7 mouse cellular contexts compared by ENCODE assay signal in the genomic region with DNA sequence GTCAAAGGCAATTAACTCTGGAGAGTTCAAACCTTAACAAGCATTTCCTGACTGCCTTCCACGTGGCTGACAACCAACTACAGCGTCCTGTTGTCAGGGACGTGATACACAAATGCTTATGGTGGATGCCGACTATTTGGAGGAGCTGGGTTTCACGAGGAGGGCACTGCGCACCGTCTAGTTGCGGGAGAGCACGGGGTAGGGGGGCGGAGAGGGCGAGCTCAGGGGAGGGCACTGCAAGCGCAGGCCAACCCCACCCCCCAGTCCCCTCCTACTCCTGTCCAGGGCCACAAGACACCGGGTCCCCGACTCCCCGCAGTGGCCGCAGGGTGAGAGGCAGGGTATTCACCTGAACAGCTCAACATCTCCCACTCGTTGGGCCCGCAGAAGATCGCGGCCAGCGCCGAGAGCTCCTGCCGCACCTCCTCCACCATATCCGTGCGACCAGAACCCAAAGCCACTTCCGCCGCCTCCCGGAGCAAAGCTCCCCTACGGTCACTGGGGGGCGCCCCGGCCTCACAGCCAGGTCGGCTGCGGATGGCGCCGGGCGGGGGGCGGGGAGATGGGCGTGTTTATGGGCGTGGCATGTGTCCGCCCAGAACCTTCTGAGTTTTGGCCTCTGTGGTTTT. TPM values are rescaled to one million over a fixed set of nuclear protein-coding genes. Genes with fewer than 3 reads are reported as not detected.
DNase-seq lines count a peak whose midpoint lies in the region; ATAC-seq lines count a peak whose summit lies in the region.

A gene (minus strand): TSS at position 453 of the 629 bp plus-strand sequence.

- under 1% methylated on average over 40 of the region's 40 CpGs for WGBS in limb, embryonic 10.5 days
- under 1% methylated on average over 40 of the region's 40 CpGs for WGBS in midbrain, embryonic 13.5 days

- H3K27me3 ChIP-seq in limb, embryonic 10.5 days (ENCODE audit: low read depth, poor library complexity, severe bottlenecking): no peaks in the 10 kb centered on the region
- H3K27me3 ChIP-seq in midbrain, embryonic 13.5 days: no peaks in the 10 kb centered on the region

- peaks cover 4% of the 10 kb centered on the region; the same call in 1 of the 2 replicates for H3K36me3 ChIP-seq in limb, embryonic 10.5 days
- no peaks in the 10 kb centered on the region for H3K36me3 ChIP-seq in midbrain, embryonic 13.5 days

- peaks cover 9% of the 10 kb centered on the region; the same call in 1 of the 2 replicates for H3K4me1 ChIP-seq in limb, embryonic 10.5 days
- H3K4me1 ChIP-seq in midbrain, embryonic 13.5 days (replicated peaks): 0 out of 2 replicates have a peak, but pooled peaks cover 4% of the 10 kb centered on the region

- H3K27ac ChIP-seq in limb, embryonic 10.5 days: peak within 1 kb of the TSS; percentile 92
- H3K27ac ChIP-seq in midbrain, embryonic 13.5 days: 0 out of 2 replicates have a peak within 1 kb of the TSS, but pooled peaks have one; percentile 16

- H3K4me2 ChIP-seq in midbrain, embryonic 13.5 days (replicated peaks): peak within 1 kb of the TSS; percentile 70

- peak within 1 kb of the TSS; percentile 69 for H3K9ac ChIP-seq in midbrain, embryonic 13.5 days (replicated peaks)

- peak; percentile 98 for ATAC-seq in granulocyte monocyte progenitor cell, adult 5-6 weeks (replicated peaks; ENCODE audit: poor library complexity, severe bottlenecking)
- peak; percentile 95 for ATAC-seq in midbrain, embryonic 13.5 days

- H3K4me3 ChIP-seq in limb, embryonic 10.5 days: peak within 1 kb of the TSS; percentile 72
- H3K4me3 ChIP-seq in midbrain, embryonic 13.5 days (replicated peaks): peak within 1 kb of the TSS; percentile 56

- no peaks in the 10 kb centered on the region for H3K9me3 ChIP-seq in limb, embryonic 10.5 days (replicated peaks)
- H3K9me3 ChIP-seq in midbrain, embryonic 13.5 days: peaks cover under 1% of the 10 kb centered on the region; the same call in 1 of the 2 replicates

- peak; percentile 89 for DNase-seq in adrenal gland, adult 8-10 months
- DNase-seq in embryo, embryonic 9.5 days (ENCODE audit: extremely low spot score): peak; percentile 94
- peak; percentile 90 for DNase-seq in kidney, adult 11 months
- DNase-seq in limb, embryonic 10.5 days (ENCODE audit: low spot score): peak; percentile 95
- DNase-seq in spleen, adult 12 weeks (ENCODE audit: low spot score): peak; percentile 87

RNA-seq across cellular contexts. Expression of the gene that starts here (rescaled TPM):
- total RNA-seq in adrenal gland, adult 8-10 months (2022): 10 to 100 TPM; 10.9 to 18.3 (median 15.1) TPM
- 3.7 and 7.4 TPM in 2 replicates for total RNA-seq in granulocyte monocyte progenitor cell, adult 5-6 weeks (2014; fragmentation: Nextera tagmentation)
- 6.6 and 7.8 TPM in 2 replicates for total RNA-seq in granulocyte monocyte progenitor cell, adult 5-6 weeks (2017)
- 4.6 and 5.9 TPM in 2 replicates for polyA plus RNA-seq in limb, embryonic 10.5 days (2016; fragmentation: Nextera tagmentation; extraction: Ambion mirVana)
- 4.7 and 5.5 TPM in 2 replicates for polyA plus RNA-seq in midbrain, embryonic 13.5 days (2015; fragmentation: Nextera tagmentation; extraction: Ambion mirVana)

Comparison
In these comparisons a context has a peak if more than half of its experiments do, and no peak if none do; other contexts are left out.
1. Peak in every context shown above with its lines: DNase-seq, ATAC-seq, H3K4me3 ChIP-seq and H3K27ac ChIP-seq.